Mouse (Mus musculus) kidney, adult 2 months (tissue): ENCODE results near the gene Ndn. TPM values are rescaled to one million over a fixed set of nuclear protein-coding genes. Genes with fewer than 3 reads are reported as not detected.
A peak's percentile ranks its signal among the peaks of the same experiment; 100 is the strongest.

Source experiments
- DNase-seq: peaks from one replicate; pipeline ENCODE4 v3.0.0; 2021
- H3K27ac ChIP-seq: fragments of 200-500 bp; 2 replicates; pipeline ENCODE4 v1.5.1; 2012; ENCODE audit warnings: low read depth, low read length, control low read depth, inconsistent platforms; ENCODE audit not compliant: insufficient read depth
- H3K27me3 ChIP-seq: fragments of 200-500 bp; replicated peaks from 2 replicates; pipeline ENCODE4 v1.6.1; 2012; ENCODE audit warnings: mild to moderate bottlenecking, moderate library complexity, low read length, inconsistent platforms; ENCODE audit not compliant: control insufficient read depth, insufficient read depth
- H3K36me3 ChIP-seq: fragments of 200-500 bp; 2 replicates; pipeline ENCODE4 v1.6.1; 2012; ENCODE audit warnings: mild to moderate bottlenecking, moderate library complexity, low read length, inconsistent platforms; ENCODE audit not compliant: control insufficient read depth, insufficient read depth
- H3K4me1 ChIP-seq: fragments of 200-500 bp; 2 replicates; pipeline ENCODE4 v1.6.1; 2011; ENCODE audit warnings: low read length; ENCODE audit not compliant: control insufficient read depth, insufficient read depth
- H3K4me3 ChIP-seq: fragments of 200-500 bp; 2 replicates; pipeline ENCODE4 v1.5.1; 2011; ENCODE audit warnings: mild to moderate bottlenecking, low read depth, low read length, control low read depth; ENCODE audit not compliant: insufficient read depth
- CTCF ChIP-seq: fragments of 200-500 bp; conservative IDR thresholded peaks from 2 replicates; pipeline ENCODE4 v1.5.1; 2011; ENCODE audit warnings: low read depth, mild to moderate bottlenecking, control low read depth, low read length, moderate library complexity, mixed read lengths; ENCODE audit not compliant: insufficient read depth, insufficient read length
- POLR2A ChIP-seq: fragments of 200-500 bp; IDR thresholded peaks from one replicate; pipeline ENCODE4 v1.6.1; 2011; ENCODE audit warnings: low read depth, low read length, control low read depth
- WGBS: fragments of 180-500 bp; shearing (Covaris S2); methylation state at CpG from one replicate; pipeline ENCODE4 v1.1.7; 2018; 5-methylcytosine and 5-hydroxymethylcytosine counted together
- polyA plus RNA-seq: library from polyadenylated mRNA; depleted of rRNA; stranded (reverse); fragments of >200 nt; gene quantifications from 2 replicates; pipeline ENCODE4 v1.2.3, GENCODE M21; 2012; rRNA removed

The Ndn gene
- polyA plus RNA-seq, 1 experiment, result 2.3 TPM

- Histone ChIP-seq H3K27me3 (no peaks in the 10 kb centered on the region), H3K27ac (no peak overlapping the region), H3K4me1 (no peaks in the 10 kb centered on the region), H3K36me3 (no peaks in the 10 kb centered on the region), H3K4me3 (no peak overlapping the region)
- WGBS, result 9% methylated on average over 2 of the region's 2 CpGs
- peak; percentile 67 for TF ChIP-seq CTCF
- TF ChIP-seq POLR2A, result no peak
- peak; percentile 42 for DNase-seq
Measured at GRCm38 (mm10) chr7:62382391-62382790, 36.0 kb downstream of the Ndn start.

- no peak for DNase-seq
- Histone ChIP-seq H3K4me1 (no peaks in the 10 kb centered on the region), H3K27me3 (no peaks in the 10 kb centered on the region), H3K27ac (no peak overlapping the region), H3K4me3 (no peak overlapping the region), H3K36me3 (no peaks in the 10 kb centered on the region)
- TF ChIP-seq POLR2A, result no peak
- TF ChIP-seq CTCF, result no peak
- WGBS, result 46% methylated on average over 4 of the region's 4 CpGs
Measured at GRCm38 (mm10) chr7:62388291-62388690, 41.9 kb downstream of the Ndn start.

- no peaks in the 10 kb centered on the region for H3K36me3 ChIP-seq
- H3K4me1 ChIP-seq, result no peaks in the 10 kb centered on the region
- no peak overlapping the region for H3K4me3 ChIP-seq
- WGBS, result 47% methylated on average over 1 of the region's 1 CpGs
- H3K27ac ChIP-seq, result no peak overlapping the region
- no peaks in the 10 kb centered on the region for H3K27me3 ChIP-seq
- DNase-seq, result no peak
- no peak for TF ChIP-seq CTCF
- TF ChIP-seq POLR2A, result no peak
Measured at GRCm38 (mm10) chr7:62392202-62392601, 45.8 kb downstream of the Ndn start.

Other genes starting within 250 kb of the Ndn start
- 0.02 TPM in 1 of 2 replicates, not detected in the other for gene Magel2, start 30.4 kb downstream of the Ndn start, polyA plus RNA-seq
- gene Mkrn3, start 73.6 kb downstream of the Ndn start, polyA plus RNA-seq, result 0.56 and 0.77 TPM in 2 replicates
- gene Peg12, start 117.9 kb downstream of the Ndn start, polyA plus RNA-seq, result 0.30 and 0.35 TPM in 2 replicates